Mouse (Mus musculus) thymus, adult 2 months (tissue): ENCODE results near the gene Gramd2.

ENCODE experiments used
- CTCF ChIP-seq: fragments of 200-500 bp; IDR thresholded peaks from 2 replicates; pipeline ENCODE4 v1.5.1; 2012; ENCODE audit warnings: mild to moderate bottlenecking, control low read depth, low read length, moderate library complexity, borderline replicate concordance; ENCODE audit not compliant: control insufficient read depth, poor library complexity, insufficient read depth; ENCODE audit errors: extremely low read depth
- POLR2A ChIP-seq: fragments of 200-500 bp; IDR thresholded peaks from 2 replicates; pipeline ENCODE4 v1.6.1; 2012; ENCODE audit warnings: mild to moderate bottlenecking, low read length, control low read depth, moderate library complexity; ENCODE audit not compliant: control insufficient read depth, poor library complexity, insufficient read depth; ENCODE audit errors: extremely low read depth

- no peak for TF ChIP-seq CTCF
- no peak for TF ChIP-seq POLR2A
Measured at GRCm38 (mm10) chr9:59694571-59695450, 14.9 kb downstream of the Gramd2 start.
